Mouse (Mus musculus) erythroblast, embryonic 14.5 days (primary cell): ENCODE results near the gene Gpatch3.

Experiments
- GATA1 ChIP-seq: IDR thresholded peaks from 2 replicates; pipeline ENCODE4 v1.6.1; 2012; ENCODE audit warnings: low read length, inconsistent platforms, mixed read lengths
- TAL1 ChIP-seq: IDR thresholded peaks from 3 replicates; pipeline ENCODE4 v1.6.1; 2012; ENCODE audit warnings: low read length, inconsistent platforms, mixed read lengths

- TF ChIP-seq TAL1 (no peak), GATA1 (no peak)
These were observed 38.5 kb downstream of the Gpatch3 start for GRCm38 (mm10) chr4:133613026-133613425.
